In genomic region chr4:24896829-24897228, GRCm38 (mm10) we compare ENCODE assay signal across 9 mouse cellular contexts. TPM values are rescaled to one million over a fixed set of nuclear protein-coding genes. Genes with fewer than 3 reads are reported as not detected.
A peak's percentile ranks its signal among the peaks of the same experiment; 100 is the strongest.
DNase-seq lines count a peak whose midpoint lies in the region; ATAC-seq and TF ChIP-seq lines count a peak whose summit lies in the region.
"Had no signal": no experiment of that assay in that cellular context is flagged by ENCODE, and none has a peak within 500 bp of the region (broad histone marks: within the 10 kb centered on the region; RNA-seq: fewer than 3 reads in every experiment).

No protein-coding gene starts in this region.

- no peak overlapping the region for H3K4me3 ChIP-seq in intestine, embryonic 14.5 days (ENCODE audit: low read depth, low read length)
- no peak overlapping the region for H3K4me3 ChIP-seq in intestine, embryonic 15.5 days (replicated peaks)
- no peak overlapping the region for H3K4me3 ChIP-seq in ES-E14 (ENCODE audit: insufficient read depth in 1 of 2, low read depth in 1 of 2, low read length in 2 of 2, poor library complexity in 1 of 2, severe bottlenecking in 1 of 2)
- H3K4me3 ChIP-seq in hindbrain, embryonic 10.5 days, result peak overlapping the region; percentile 78; the same call in 1 of the 2 replicates
- H3K4me3 ChIP-seq in liver, postnatal 0 days (ENCODE audit: low read depth, low read length), result peak overlapping the region; percentile 71; the same call in 1 of the 2 replicates

- H3K27me3 ChIP-seq in intestine, embryonic 14.5 days (replicated peaks; ENCODE audit: control insufficient read depth, insufficient read depth, low read length), result no peaks in the 10 kb centered on the region
- H3K27me3 ChIP-seq in intestine, embryonic 15.5 days (replicated peaks), result no peaks in the 10 kb centered on the region
- no peaks in the 10 kb centered on the region for H3K27me3 ChIP-seq in hindbrain, embryonic 10.5 days (ENCODE audit: insufficient read depth, poor library complexity, severe bottlenecking)
- no peaks in the 10 kb centered on the region for H3K27me3 ChIP-seq in liver, postnatal 0 days (ENCODE audit: insufficient read depth, low read length)
- H3K27me3 ChIP-seq: embryonic facial prominence, embryonic 12.5 days had no signal

- H3K9ac ChIP-seq in intestine, embryonic 14.5 days (ENCODE audit: low read length), result no peak overlapping the region
- no peak overlapping the region for H3K9ac ChIP-seq in intestine, embryonic 15.5 days
- no peak overlapping the region for H3K9ac ChIP-seq in ES-E14 (ENCODE audit: insufficient read depth, low read depth, low read length, poor library complexity, severe bottlenecking)
- H3K9ac ChIP-seq in liver, postnatal 0 days (replicated peaks), result no peak overlapping the region

- H3K4me2 ChIP-seq in intestine, embryonic 14.5 days (ENCODE audit: low read length), result peak overlapping the region; percentile 59; the same call in 1 of the 2 replicates
- no peak overlapping the region for H3K4me2 ChIP-seq in intestine, embryonic 15.5 days (replicated peaks)
- H3K4me2 ChIP-seq in liver, postnatal 0 days (ENCODE audit: low read depth, low read length), result peak overlapping the region; percentile 83

- no peak overlapping the region for H3K27ac ChIP-seq in intestine, embryonic 14.5 days (ENCODE audit: low read depth)
- H3K27ac ChIP-seq in intestine, embryonic 15.5 days, result no peak overlapping the region
- no peak overlapping the region for H3K27ac ChIP-seq in ES-E14 (ENCODE audit: insufficient read depth, low read depth, low read length, poor library complexity, severe bottlenecking)
- no peak overlapping the region for H3K27ac ChIP-seq in hindbrain, embryonic 10.5 days
- no peak overlapping the region for H3K27ac ChIP-seq in liver, postnatal 0 days (ENCODE audit: low read depth)
- H3K27ac ChIP-seq: embryonic facial prominence, embryonic 12.5 days had no signal

- no peaks in the 10 kb centered on the region for H3K9me3 ChIP-seq in intestine, embryonic 14.5 days (ENCODE audit: control insufficient read depth, low read length)
- no peaks in the 10 kb centered on the region for H3K9me3 ChIP-seq in intestine, embryonic 15.5 days
- H3K9me3 ChIP-seq in ES-E14 (ENCODE audit: control insufficient read depth, insufficient read depth, low read depth, low read length), result no peaks in the 10 kb centered on the region
- H3K9me3 ChIP-seq in hindbrain, embryonic 10.5 days, result 0 out of 2 replicates have a peak, but pooled peaks cover 3% of the 10 kb centered on the region
- H3K9me3 ChIP-seq in liver, postnatal 0 days (ENCODE audit: low read length), result no peaks in the 10 kb centered on the region
- H3K9me3 ChIP-seq: embryonic facial prominence, embryonic 12.5 days had no signal

- peaks cover 7% of the 10 kb centered on the region for H3K4me1 ChIP-seq in intestine, embryonic 14.5 days (replicated peaks; ENCODE audit: control insufficient read depth, insufficient read depth, low read length)
- H3K4me1 ChIP-seq in intestine, embryonic 15.5 days (replicated peaks), result 0 out of 2 replicates have a peak, but pooled peaks cover 5% of the 10 kb centered on the region
- peaks cover 0 to 2% of the 10 kb centered on the region in 2 experiments; a peak in 2 of 4 replicates for H3K4me1 ChIP-seq in ES-E14 (ENCODE audit: control insufficient read depth in 2 of 2, insufficient read depth in 2 of 2, low read length in 2 of 2, poor library complexity in 1 of 2)
- H3K4me1 ChIP-seq in hindbrain, embryonic 10.5 days (replicated peaks), result peaks cover 10% of the 10 kb centered on the region
- H3K4me1 ChIP-seq in liver, postnatal 0 days (ENCODE audit: insufficient read depth), result peaks cover 5% of the 10 kb centered on the region

- 0 out of 2 replicates have a peak, but pooled peaks have one; percentile 34 for ATAC-seq in intestine, embryonic 14.5 days (replicated peaks; ENCODE audit: low FRiP score, low TSS enrichment, low read depth)
- ATAC-seq in intestine, embryonic 15.5 days, result no peak
- ATAC-seq in liver, postnatal 0 days, result no peak

- in situ Hi-C loops in ES-E14 (cut with MboI; ENCODE audit: low sequenced_read_pairs in 2 of 2, unreplicated experiment in 2 of 2), result loop anchor here (10.0 to 25.0 kb wide), 2 partner anchors 182 to 185 kb away; no protein-coding TSS in a partner anchor

- WGBS in intestine, embryonic 14.5 days, result 0% methylated on average over 1 of the region's 1 CpGs
- 0% methylated on average over 1 of the region's 1 CpGs for WGBS in intestine, embryonic 15.5 days
- WGBS in hindbrain, embryonic 10.5 days, result 0% methylated on average over 1 of the region's 1 CpGs
- WGBS in liver, postnatal 0 days (ENCODE audit: insufficient replicate concordance), result 0% methylated on average over 1 of the region's 1 CpGs

- peak; percentile 68 for TF ChIP-seq CTCF in liver, postnatal 0 days (IDR thresholded peaks at IDR 0.05; ENCODE audit: low read depth)

- TF ChIP-seq EP300 in liver, postnatal 0 days (IDR thresholded peaks at IDR 0.05; ENCODE audit: low read depth), result no peak

- DNase-seq in intestine, embryonic 14.5 days (ENCODE audit: low spot score), result no peak
- DNase-seq in ES-E14 (ENCODE audit: low read depth, low spot score), result peak; percentile 31
- DNase-seq in cerebellum, adult 9-11 months, result peak; percentile 31
- DNase-seq in hindbrain, embryonic 10.5 days (ENCODE audit: low spot score), result no peak
- no peak for DNase-seq in liver, postnatal 0 days
- DNase-seq in skeletal muscle tissue, adult 2 months (ENCODE audit: low read depth, low spot score), result peak; percentile 11
- no peak for DNase-seq in ovary, postnatal 36 days (ENCODE audit: low spot score)

- H3K36me3 ChIP-seq in intestine, embryonic 14.5 days (ENCODE audit: control insufficient read depth, insufficient read depth, low read length), result peaks cover 13% of the 10 kb centered on the region
- H3K36me3 ChIP-seq in intestine, embryonic 15.5 days, result peaks cover 3% of the 10 kb centered on the region; the same call in 1 of the 2 replicates
- H3K36me3 ChIP-seq in ES-E14 (ENCODE audit: control insufficient read depth, insufficient read depth, low read length, poor library complexity, severe bottlenecking), result peaks cover 3% of the 10 kb centered on the region
- peaks cover 15% of the 10 kb centered on the region for H3K36me3 ChIP-seq in hindbrain, embryonic 10.5 days
- peaks cover 3% of the 10 kb centered on the region; the same call in 1 of the 2 replicates for H3K36me3 ChIP-seq in liver, postnatal 0 days (replicated peaks; ENCODE audit: insufficient read depth, low read length)

TF ChIP-seq in ES-E14, 5 proteins besides CTCF, POLR2A, EP300 and RAD21:
- no peak for TF ChIP-seq HCFC1 (IDR thresholded peaks at IDR 0.05; ENCODE audit: borderline replicate concordance, insufficient read depth, low read length)
- TF ChIP-seq ZC3H11A (IDR thresholded peaks at IDR 0.05; ENCODE audit: borderline replicate concordance, low read depth, low read length), result peak; percentile 60; the same call in 1 of the 2 replicates
- no peak for TF ChIP-seq CHD2 (IDR thresholded peaks at IDR 0.05; ENCODE audit: low read depth, low read length)
TF ChIP-seq in ES-E14: peak in this region for 1.

RNA-seq across cellular contexts. Expression of gene Ndufaf4, which starts 1.1 kb away (rescaled TPM):
- 62.0 and 64.8 TPM in 2 replicates for polyA plus RNA-seq in intestine, embryonic 14.5 days (2014; fragmentation: Nextera tagmentation; extraction: Ambion mirVana)
- 59.7 and 68.0 TPM in 2 replicates for polyA plus RNA-seq in intestine, embryonic 15.5 days (2015; fragmentation: Nextera tagmentation; extraction: Ambion mirVana)
- 27.9 and 36.9 TPM in 2 replicates for total RNA-seq in ES-E14 (2012; rRNA removed)
- 53.3 and 57.5 TPM in 2 replicates for polyA plus RNA-seq in hindbrain, embryonic 10.5 days (2016; fragmentation: Nextera tagmentation; extraction: Ambion mirVana)
- polyA plus RNA-seq in liver, postnatal 0 days (2015; fragmentation: Nextera tagmentation; extraction: Ambion mirVana), result 38.9 and 44.7 TPM in 2 replicates

RNA-seq across cellular contexts. Expression of gene Klhl32, which starts 45.9 kb away (rescaled TPM):
- polyA plus RNA-seq in intestine, embryonic 14.5 days (2014; fragmentation: Nextera tagmentation; extraction: Ambion mirVana), result 5.5 and 5.8 TPM in 2 replicates
- 3.6 and 3.9 TPM in 2 replicates for polyA plus RNA-seq in intestine, embryonic 15.5 days (2015; fragmentation: Nextera tagmentation; extraction: Ambion mirVana)
- total RNA-seq in ES-E14 (2012; rRNA removed), result 0.49 and 0.58 TPM in 2 replicates
- 4.3 and 9.1 TPM in 2 replicates for polyA plus RNA-seq in hindbrain, embryonic 10.5 days (2016; fragmentation: Nextera tagmentation; extraction: Ambion mirVana)
- polyA plus RNA-seq in liver, postnatal 0 days (2015; fragmentation: Nextera tagmentation; extraction: Ambion mirVana), result 0.18 and 0.21 TPM in 2 replicates

Comparison
In these comparisons a context has a peak if more than half of its experiments do, and no peak if none do; other contexts are left out.
1. DNase-seq: peak in ES-E14 (single experiment), cerebellum, adult 9-11 months (single experiment) and skeletal muscle tissue, adult 2 months (single experiment); none in intestine, embryonic 14.5 days (single experiment), hindbrain, embryonic 10.5 days (single experiment), liver, postnatal 0 days (single experiment) and ovary, postnatal 36 days (single experiment).
2. H3K4me3 ChIP-seq: peak in hindbrain, embryonic 10.5 days (single experiment) and liver, postnatal 0 days (single experiment); none in intestine, embryonic 14.5 days (single experiment), intestine, embryonic 15.5 days (single experiment) and ES-E14 (0 of 2).